Mouse (Mus musculus) MN1 (cell line): Measurements from ENCODE around the gene Gm9821.
A peak's percentile ranks its signal among the peaks of the same experiment; 100 is the strongest.

Experiments
- DNase-seq: peaks from one replicate; pipeline ENCODE4 v3.0.0-alpha.2; 2016; ENCODE audit warnings: low spot score

Gm9821 gene

DNA sequence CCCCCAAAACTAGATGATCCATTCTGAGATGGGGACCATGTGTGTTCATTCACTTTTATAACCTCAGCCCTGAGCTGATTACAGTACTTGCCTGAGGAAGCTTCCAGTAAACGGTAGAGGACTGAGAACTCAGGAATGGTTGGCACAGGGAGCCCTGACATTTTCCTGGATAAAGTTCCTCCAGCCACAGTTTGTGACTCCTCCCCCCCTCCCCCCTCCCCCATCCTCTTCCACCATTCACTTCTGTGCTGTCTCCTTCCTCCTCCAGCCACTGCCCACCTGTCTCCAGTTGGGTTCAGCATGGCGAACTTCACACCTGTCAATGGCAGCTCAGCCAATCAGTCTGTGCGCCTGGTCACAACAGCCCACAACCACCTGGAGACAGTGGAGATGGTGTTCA, 18.6 kb upstream of the Gm9821 start, which contains the start of gene Chrm4:
TSS of gene Chrm4 (plus strand) at position 301 of the 400 bp plus-strand sequence.
- DNase-seq: no peak

DNA sequence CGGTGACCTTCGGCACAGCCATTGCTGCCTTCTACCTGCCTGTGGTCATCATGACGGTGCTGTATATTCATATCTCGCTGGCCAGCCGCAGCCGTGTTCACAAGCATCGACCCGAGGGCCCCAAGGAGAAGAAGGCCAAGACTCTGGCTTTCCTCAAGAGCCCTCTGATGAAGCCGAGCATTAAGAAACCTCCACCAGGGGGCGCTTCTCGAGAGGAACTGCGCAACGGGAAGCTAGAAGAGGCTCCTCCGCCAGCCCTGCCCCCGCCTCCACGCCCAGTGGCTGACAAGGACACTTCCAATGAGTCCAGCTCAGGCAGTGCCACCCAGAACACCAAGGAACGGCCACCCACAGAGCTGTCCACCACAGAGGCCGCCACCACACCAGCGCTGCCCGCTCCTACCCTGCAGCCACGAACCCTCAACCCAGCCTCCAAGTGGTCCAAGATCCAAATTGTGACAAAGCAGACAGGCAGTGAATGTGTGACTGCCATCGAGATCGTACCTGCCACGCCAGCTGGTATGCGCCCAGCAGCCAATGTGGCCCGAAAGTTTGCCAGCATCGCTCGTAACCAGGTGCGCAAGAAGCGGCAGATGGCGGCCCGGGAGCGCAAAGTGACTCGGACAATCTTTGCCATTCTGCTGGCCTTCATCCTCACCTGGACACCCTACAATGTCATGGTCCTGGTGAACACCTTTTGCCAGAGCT, 17.5 kb upstream of the Gm9821 start:
- no peak for DNase-seq

DNA sequence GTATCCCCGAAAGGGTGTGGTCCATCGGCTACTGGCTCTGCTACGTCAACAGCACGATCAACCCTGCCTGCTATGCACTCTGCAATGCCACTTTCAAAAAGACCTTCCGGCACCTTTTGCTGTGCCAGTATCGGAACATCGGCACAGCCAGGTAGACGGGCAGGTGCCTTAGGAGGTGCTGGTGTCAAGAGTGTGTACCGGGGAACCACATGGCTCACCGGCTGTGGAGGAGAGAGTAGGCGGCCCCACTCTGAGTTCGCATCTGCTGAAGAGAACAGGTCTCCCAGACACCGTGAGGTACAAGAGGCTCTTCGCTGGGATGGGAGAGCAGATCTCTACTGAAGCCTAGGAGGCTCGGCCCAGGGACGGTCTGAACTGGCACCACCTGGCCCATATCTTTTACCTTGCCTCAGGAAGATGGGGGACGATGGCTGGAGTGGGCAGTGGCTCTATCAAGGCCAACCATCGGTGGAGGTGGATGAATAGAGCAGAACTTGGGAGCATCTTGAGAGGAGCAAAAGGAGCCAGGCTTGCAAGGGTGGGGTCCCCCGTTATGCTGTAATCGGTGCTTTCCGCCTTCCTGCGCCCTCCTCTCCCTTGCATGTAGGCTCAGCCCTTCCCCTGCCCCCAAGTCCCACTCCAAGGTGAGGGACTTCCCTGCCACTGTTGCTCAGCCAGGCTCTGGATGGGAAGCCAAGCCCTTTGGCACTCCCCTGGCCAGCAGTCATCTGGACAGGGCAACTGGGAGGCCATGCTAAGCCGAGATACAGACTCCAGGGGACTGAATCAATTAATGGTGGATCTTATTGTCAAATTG, 16.8 kb upstream of the Gm9821 start:
- no peak for DNase-seq

DNA sequence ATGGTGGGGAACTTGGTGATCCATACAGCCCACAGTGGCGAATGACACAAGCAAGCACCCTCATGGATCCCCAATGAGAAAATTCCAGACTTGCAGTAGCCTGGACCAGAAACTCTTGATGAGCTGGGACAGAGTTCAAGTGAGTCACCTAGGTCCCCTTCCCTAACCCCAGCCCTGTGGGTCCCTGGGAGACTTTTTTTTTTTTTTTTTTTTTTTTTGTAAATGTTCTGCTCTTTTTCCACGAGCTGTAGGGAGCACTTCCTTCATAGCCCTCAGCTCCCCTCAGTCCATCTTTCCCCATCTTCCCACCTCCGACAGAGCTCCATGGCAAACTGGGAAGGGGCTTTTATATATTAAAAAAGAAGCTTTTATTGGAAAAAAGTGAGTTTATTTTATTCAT, 16.0 kb upstream of the Gm9821 start:
- no peak for DNase-seq

DNA sequence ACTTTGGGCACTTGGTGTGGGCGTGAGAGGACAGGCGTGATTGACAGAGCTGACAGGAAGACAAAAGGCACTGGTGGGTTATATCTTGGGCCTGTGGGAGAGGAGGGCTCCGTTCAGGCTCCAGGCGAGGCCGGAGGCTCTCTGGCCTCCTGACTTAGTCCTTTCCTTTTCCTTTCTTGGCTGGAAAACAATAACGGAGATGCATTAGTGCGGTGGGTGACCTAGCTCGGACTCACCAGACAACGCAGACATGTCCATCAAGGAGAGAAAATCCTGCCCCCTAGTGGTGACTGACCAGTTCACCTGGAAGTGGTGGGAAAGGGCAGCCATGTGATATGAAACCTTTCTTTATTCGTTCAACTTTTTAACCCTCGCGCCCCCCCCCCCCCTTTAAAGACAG, 15.6 kb upstream of the Gm9821 start:
- peak; percentile 78 for DNase-seq

DNA sequence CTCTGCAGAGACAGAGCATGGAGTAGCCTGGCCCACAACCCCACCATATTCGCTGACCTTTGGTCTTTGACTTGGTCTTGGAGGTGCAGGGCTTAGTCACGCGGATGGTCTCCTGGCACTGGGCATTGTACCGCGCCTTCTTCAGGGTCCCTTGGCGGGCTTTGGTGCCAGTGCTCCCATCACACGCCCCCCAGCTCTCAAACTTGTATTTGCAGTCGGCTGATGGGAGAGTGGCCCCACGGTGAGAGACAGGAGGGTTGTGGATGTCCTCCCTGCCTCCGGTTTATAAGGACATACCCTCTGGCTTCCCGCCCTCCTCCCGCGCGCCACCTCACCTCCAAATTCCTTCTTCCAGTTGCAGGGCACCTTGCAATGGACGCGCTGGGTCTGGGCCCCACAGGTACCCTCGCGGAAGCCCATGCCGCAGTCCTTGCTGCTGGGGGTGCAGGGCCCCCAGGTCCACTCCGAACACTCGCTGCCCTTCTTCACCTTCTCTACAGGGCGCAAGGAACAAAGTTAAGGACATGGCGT, 14.7 kb upstream of the Gm9821 start:
- no peak for DNase-seq

DNA sequence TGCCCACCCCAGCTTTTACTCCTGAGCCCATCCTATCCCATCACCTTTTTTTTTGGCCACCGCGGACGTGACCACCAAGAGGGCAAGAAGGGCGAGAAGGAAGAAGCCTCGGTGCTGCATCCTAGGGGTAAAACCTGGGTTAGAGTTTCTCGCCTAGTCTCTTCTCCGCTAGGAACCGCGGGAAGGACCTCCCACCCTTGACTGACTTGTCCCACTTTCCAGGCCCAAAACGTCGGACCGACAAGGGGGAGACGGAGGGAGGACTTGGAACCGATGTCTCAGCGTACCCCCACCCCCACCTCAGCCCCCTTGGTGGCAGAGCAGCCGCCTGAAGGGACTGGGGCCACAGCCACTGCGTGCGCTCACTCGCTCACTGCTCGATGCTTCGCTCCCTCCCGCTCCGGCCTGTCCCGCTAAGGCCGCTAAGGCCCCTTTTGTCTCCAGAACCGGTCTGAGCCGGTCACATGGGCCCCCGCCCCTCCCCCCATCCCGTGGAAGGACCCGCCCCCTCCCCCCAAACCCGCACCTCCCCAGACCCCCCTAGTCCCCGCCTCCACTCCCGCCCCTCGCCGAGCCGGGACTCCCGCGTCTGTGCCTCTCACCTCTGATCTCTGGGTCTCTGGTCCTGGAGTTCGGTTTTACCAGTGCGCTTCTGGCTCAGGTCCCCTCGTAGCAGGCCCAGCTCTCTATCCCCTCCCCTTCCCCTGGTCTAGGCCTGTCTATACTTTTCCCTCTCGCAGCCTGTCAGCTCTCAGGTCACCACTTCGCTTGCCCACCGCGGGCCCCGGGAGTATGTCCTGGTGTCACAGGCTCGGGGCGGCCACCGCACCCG, 14.0 kb upstream of the Gm9821 start:
- DNase-seq: no peak

DNA sequence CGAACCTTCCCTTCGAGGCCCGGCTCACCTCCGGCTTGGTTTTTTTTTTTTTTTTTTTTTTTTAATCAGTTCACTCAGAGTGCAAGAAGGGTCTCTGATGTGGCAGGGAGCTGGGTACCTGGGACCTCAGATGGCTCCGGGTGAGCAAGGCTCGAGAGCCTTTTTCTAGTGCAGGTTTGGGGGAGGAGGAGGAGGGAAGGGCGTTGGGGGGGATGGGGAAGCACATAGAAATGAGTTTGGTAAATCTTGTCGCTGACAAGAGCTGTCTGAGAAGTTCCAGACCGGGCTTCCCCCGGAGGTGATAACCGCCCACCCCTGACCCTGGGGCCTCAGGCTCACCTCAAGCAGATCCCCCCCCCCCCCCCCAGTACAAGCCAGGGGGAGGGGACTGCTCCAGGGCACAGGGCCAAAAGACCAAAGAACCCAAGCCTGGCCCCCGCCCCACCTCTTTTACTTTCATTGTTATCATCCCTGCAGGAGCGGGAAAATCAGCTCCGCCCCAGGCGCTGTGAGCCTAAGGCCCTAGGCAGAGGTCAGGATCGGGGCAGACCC, 13.3 kb upstream of the Gm9821 start, which contains the start of gene Mdk:
TSS of gene Mdk (minus strand) at position 138 of the 552 bp plus-strand sequence.
- no peak for DNase-seq

DNA sequence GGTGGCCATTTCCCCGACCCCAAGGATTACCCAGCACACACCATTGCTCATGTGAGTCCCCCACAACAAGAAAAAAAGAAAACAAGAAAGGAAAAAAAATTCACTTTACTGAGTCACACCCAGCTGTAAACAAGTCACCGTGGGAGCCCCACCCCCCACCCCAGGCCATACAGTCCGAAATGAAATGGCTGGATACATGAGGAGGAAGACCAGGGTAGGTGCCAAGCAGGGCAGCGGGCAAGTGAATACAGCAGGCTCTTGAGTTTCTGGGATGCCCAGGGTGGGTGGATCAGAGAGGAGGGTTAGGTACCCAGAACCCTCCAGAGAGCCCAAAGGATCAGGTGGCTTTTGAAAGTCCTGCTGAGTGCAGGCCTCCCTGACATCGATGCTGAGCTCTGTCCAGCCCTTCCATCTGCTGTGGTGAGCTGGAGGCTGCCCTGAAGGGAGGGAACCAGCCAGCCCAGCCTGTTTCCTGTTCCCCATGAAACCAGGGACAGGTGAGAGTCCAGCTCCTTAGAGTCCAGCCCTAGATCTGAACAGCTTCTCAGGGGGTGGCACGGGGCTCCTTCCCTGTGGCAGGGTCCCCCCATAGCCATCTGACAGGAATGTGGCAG, 12.7 kb upstream of the Gm9821 start:
- DNase-seq: no peak

DNA sequence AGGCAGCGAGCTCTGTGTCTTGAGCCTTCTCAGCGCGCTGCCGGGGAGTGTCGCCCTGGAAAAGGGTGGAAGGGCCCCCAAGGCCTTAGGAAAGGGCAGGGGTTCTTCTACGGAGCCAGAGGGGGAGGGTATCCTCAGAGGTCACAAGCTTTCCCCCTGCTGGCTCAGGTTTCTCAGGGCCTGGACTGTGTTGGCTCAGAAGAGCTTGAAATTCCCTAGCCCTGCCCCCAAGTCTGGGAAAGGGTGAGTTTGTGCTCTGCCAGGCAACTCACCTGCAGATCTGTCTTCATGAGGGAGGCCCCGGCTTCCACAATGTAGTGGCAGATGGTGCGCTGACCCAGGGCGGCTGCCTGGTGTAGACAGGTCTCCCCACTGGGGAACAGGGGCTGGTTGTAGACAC, 12.0 kb upstream of the Gm9821 start:
- DNase-seq: no peak

DNA sequence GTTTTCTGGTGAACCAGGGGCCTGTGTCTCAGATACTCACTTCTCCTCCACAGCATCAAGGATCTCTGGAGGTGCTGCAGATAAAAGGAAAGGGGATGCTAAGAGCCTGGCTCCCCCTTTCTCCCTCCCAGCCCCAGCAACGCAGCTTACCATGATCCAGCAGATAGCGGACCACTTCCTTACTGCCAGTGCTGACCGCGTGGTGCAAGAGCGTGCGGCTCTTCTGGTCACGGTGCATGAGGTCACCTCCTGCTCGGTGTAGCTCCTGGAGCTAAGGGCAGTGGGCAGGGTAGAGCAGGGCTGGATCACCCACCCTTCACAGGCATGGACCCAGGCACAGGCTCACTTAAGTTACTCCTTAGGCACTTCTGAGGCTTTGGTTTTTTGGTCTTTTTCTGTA, 11.5 kb upstream of the Gm9821 start:
- DNase-seq: no peak

DNA sequence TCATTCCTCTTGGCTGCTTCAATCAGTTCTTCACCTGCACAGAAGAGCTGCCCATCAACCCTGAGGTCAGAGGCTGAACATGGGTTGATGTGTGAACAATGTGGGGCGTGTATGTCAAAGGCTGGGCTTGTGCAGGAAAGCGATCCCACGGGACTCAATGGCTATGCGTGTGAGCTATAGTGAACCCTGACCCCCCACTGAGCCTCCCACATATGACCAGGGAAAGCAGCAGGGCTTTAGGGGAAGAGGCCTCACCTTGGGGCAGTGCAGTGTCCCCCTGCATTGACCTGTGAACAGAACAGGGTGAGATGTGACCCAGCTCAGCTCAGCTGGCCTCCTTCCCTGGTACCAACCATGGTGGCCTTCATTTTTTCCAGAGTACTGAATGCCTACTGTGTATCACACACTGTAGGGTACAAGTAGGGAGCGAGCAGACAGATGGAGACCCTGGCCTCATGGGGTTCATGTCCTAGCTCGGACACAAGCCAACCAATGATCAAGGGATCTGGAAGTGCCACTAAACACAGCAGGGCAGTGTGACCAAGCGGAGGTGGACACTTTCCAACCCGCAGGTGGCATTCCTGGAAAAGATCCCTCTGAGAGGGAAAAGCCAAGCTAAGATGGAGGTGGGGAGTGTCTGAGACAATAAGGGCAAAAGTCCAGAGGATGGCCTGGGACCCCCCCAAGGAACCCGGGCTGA, 10.5 kb upstream of the Gm9821 start:
- DNase-seq: no peak

DNA sequence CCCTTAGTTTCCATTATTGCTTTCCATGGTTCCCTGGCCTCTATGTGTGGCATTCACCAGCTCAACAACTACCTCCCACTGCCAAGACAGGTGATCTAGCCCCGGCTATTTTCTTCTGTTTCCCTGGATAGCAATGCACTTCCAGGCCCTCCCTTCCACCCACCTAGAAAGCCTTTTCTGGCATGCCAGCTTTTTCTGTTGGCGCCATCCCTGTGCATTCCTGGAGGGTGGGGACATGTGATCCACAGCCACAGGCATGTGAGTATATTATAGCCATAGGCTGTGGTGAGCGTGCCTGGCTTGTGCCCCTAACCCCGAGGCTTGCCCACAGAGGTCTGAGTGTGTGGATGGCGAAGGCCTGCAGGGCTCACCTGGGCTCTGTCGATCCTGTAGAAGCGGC, 9.3 kb upstream of the Gm9821 start:
- DNase-seq: no peak

DNA sequence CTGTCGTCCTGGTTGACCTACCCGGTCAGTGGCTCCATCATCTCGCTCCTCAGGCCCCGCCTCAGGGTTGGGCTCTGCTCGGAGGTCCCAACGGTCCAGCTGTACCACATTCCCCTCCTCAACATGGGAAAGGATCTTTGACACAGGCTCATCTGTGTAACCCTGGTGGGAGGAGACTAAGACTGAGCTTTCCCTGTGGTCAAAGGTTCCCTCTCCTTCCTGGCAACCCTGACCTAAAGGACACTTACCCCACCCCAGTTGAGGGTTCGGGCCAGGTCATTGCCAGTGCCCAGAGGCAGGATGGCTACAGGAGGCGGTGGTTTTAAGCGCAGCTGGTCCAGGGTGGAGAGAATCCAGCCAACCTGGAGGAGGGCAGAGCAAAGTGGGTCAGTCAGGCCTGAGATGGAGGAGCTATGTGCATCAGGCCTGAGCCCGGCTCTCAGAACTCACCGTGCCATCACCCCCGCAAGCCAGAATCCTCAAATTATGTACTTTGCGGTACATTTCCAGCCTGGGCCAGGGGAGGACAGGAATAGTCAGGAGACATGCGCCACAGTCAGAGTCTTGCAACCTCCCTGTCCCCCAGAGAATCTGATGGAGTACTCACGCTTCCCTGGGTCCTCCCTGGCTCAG, 6.1 kb upstream of the Gm9821 start:
- DNase-seq: no peak

DNA sequence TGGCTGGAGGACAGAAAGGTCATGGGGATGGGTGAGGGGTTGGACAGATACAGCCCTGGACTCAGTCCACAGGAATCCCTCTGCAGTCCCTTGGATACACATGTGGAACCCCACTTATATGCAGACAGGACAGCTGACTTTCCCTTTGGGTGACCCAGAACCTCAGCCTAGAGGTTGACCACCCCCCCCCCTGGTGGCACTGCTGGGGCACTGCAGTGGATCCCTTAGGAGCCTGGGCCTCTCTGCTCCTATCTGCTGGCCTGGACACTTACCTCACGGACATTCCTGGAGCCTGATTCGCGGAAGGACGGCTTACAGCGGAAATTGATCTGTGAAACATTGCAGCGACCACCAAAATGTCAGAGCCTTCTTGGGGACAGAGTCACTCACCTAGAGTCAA, 3.1 kb upstream of the Gm9821 start:
- no peak for DNase-seq

DNA sequence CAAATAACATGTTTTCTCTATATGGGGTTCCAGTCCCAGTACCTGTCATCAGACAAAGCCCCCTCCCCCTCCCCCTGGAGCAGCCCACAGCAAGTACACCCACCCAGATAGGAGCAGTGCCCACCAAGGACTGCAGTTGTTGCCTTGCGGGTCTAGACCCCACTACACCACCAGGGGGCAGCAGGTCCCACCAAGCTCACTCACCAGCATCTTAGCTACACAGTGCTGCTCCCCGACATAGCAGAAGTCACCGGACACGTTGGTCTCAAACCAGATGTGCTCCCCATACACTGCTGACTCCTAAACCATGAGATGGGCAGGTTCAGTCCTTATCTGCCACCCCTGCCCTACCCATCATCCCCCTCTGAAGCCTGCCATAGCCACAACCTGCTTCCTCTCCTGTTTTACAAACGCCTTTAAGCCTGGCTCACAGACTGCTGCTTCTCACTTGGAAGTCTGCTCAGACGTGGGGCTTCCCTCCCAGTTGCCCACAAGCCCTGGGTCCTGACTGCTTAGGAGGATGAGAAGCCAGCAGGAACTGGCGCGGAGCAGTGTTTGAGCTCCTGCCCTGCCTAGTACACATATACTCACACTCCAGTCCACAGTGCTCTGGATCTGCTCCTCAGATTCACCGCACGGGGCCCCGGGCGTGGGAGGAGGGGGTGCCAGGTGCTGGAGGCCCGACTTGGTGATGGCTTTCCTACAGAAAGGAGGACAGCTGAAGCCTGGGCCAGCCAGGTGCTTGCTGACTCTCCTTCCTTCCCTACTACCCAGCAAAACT, 1.1 kb upstream of the Gm9821 start:
- peak; percentile 77 for DNase-seq

DNA sequence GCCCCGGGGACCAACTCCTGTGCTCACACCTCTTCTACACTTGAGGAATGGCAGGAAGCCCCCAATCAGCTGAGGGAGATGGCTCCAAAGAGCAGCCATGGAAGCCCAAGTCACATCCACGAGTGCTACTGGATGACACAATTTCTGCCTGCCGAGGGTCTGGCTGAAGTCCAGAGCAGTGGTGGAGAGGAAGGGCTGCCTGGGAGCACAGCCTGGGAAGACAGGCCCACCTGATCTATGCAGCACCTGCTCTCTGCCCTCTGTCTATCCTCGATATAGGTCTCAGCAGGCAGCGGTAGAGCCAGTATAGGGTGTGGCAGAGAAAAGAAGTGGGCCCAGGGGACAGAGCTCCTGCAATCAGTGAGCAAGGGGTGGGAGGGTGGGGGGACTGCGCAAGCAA, 1.3 kb downstream of the Gm9821 start:
- DNase-seq: peak; percentile 55

DNA sequence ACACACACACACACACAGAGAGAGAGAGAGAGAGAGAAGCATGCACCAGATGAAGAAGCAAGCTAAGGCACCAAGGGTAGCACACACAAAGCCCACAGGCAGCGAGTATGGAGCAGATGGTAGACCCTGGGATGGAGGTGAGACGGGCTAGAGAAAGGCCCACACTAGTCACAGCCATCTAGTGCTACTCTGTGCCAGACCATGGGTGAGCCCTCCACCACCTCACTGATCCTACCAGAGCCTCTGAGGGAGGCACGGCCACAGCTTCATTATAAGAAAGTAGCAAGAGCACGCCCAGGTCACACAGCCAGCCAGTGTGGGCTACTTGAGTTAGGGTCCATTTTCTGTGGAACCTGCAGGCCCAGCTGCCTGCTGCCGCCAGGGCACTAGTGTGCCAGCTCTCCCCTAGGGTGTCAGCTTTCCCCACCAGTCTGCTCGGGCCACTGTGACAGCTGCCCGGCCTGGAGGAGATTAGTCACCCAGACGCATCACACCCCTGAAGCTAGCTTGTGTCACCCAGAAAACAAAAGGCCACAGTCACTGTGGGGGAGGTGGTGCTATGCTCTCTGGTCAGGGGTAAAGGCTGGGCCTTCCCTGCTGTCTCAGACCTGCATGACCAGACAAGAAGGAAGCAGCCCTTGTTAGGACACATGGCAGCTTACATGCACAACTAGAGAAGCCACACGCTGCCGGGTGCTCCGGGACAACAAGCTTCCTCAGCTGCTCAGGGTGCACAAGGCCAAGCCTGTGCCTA, 2.1 kb downstream of the Gm9821 start:
- peak; percentile 78 for DNase-seq

DNA sequence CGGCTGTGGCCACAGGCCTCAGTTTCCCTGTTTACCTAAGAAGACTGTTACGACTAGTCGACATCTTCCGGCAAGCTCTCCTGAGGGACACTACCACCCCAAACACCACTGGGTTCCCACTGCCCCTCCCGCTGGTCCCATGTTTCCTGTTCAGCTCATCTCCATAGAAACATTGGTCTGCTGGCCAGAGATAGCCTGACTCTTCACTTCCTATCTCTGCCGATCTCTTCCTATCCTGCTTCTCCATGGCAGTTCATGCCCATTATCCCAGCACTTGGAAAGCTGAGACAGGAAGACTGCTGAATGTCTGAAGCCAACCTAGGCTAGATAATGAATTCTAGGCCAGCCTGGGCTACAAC, 2.6 kb downstream of the Gm9821 start:
- DNase-seq: no peak
